Mouse (Mus musculus) T-helper 2 cell (primary cell): ENCODE measurements at regions not wholly inside any gene's neighbourhood (a gene's known extent, or its start where the extent isn't known, plus 50 kb on each side); places are given as distances from the start of the nearest gene placed in this dataset.

Source experiments
- in situ Hi-C: fragments of 300-600 bp; cut with MboI, MseI; formaldehyde crosslinking; loops from one replicate; pipeline ENCODE4 v1.15.1; 2025; ENCODE audit warnings: high pct_unique_total_duplicates

DNA sequence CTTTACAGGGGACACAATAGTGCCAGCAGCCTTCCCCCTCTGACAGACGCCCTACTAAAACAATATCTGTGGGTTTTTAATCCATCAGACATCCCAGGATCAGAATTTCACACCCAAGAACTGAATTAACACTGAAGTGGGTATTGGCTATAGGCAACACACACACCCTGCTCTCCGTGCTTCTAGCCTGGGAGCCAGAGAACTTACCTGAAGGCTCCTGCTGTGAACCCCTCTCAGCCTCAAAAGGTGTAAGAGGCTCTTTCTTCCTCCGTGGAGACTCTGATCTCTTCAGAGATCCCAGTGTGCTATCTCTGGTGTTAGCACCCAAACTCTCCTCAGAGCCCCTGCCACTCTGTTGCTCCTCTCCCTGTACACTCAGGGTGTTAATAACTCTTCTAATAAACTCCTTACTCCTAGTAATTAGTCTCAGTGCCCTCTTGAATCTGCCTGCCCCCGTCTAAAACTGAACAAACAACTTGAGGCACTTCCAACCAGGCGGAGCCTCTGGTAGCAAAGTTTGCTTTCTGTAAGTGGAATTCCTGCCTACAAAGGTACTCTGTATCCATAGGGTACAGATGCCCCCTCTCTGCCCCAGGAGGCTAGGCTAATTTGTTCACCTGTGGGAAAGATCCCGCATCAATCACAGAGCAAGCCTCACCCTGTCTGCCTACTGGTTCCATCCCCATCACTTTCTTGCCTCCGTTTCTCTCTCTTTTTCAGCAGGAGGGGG, 452.9 kb upstream of the Fam19a5 start:
- in situ Hi-C loops, result no loop called here

DNA sequence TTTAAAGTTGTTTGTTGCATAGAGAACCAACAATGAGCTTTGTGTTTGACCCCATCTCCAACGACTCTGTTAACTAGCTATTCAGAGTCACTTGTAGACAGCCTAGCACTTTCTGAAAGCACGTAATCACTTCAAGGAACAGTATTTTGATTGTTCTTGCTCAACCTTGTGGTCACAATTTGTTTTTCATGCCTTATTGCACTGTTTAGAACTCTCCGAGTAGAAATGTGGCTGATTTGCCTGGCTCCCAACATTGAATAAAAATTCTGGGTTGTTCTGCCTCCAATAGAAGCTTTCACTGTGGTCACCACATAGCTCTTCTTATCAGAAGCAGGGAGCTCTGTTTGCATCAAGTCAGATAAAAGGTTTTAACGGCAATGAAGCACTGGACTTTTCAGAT, 446.9 kb upstream of the Fam19a5 start:
- in situ Hi-C loops, result no loop called here

DNA sequence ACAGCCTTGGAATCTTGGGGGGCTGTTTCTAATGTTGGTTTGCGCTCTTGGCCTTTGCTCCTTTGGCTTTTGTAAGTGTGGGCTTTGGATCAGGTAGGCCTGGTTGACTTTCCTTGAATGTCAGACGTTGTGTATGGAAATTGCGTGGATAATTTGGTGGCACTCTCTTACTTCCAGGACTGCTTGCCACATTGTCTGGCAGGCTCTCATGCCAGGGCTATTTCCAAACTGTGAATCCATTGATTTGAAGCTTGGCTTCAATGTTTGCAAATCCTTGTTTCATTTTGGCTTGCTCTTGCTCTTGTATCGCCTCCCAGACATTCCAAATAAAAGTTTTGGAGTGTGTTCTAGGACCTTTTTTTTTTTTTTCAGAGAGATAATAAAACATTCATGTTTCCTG, 443.0 kb upstream of the Fam19a5 start:
- in situ Hi-C loops, result no loop called here

DNA sequence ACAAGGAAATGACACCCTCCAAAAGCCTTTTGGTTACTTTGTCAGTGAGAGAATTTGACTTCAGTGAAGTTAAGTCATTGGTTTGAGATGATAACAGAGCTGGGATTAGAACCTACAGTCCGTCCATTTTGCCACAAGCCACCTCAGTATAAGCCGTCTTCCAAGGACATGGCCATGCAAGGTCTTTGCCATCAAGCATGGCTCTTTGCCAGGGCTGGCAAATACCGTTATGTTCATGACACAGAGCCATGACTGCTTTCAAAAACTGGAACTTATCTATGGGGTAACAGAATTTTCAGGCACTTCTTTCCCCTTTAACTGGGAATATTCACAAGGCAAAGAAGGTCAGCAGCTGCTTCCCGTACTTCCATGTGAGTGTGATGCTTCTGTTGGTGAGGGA, 441.9 kb upstream of the Fam19a5 start:
- in situ Hi-C loops, result no loop called here

DNA sequence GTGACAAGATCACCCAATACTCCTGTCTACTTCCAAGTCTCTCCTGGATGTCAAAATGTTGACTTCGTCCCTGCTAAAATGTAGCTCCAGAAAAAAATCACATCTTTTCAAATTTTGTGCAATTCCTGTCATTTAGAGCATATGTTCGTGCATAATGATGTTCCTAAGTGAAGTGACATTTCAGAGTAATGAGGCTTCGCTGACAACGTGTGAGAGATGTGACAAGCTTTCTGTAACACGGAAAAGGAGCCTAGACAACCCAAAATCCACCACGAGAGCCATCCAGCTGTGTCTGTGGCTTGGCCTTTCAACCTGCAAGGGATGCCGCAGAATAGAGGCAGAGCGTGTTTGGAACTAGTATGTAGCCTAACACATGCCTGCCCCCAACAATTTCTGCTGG, 438.1 kb upstream of the Fam19a5 start:
- in situ Hi-C loops, result no loop called here

DNA sequence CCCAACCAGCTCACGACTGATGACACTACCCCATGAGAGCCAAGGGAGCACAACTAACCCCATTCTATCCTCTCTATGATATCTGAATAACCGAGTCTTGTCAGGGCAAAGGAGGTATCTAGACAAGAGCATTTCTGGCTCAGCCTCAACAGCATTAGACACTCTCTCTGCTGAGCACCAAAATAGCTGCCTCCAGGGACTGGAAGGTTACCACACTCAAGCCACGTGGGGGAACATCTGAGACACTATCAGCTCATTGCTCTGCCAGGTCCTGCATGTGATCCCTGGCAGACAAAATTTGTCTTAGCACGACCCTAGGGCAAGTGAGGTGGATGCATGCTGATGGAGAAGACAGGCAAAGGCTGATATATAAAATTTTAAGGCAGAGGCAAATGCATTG, 436.4 kb upstream of the Fam19a5 start:
- in situ Hi-C loops, result no loop called here

DNA sequence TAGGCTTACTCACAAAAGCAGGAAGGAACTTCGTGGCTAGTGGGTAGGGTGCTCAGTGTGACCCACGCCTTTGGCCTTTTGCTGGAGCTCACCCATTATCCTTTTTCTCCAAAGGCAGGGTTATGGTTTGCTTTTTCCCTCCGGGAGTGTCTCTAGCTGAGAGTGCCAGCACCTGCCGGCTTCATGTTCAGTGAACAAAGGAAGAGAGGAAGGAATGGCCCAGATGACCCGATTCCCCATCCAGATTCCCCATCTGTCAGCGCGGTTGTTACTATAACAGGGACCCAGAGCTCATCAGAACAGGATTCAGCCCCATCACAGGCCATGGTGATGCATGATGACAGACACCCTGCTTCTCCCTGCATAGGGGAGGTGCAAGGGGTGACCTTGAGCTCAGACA, 435.7 kb upstream of the Fam19a5 start:
- in situ Hi-C loops, result no loop called here

DNA sequence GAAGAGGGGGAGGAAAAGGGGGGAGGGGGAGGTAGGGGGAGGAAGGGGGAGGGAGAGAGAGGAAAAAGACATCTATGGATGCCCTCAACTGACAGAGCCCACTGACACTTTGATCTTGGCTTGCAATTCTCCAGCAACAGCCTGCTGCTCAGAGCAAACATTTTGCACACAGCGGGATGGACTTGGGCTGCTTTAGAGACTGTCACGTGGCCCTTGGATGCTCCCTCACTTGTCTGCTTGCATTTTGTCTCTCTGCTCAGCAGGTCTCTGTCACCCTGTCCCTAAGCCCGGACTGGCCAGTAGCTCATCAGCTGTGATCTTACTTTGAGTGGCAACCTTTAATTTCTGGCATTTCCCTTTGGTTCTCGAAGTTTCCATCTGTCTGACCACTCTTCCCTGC, 421.4 kb upstream of the Fam19a5 start:
- in situ Hi-C loops, result no loop called here

DNA sequence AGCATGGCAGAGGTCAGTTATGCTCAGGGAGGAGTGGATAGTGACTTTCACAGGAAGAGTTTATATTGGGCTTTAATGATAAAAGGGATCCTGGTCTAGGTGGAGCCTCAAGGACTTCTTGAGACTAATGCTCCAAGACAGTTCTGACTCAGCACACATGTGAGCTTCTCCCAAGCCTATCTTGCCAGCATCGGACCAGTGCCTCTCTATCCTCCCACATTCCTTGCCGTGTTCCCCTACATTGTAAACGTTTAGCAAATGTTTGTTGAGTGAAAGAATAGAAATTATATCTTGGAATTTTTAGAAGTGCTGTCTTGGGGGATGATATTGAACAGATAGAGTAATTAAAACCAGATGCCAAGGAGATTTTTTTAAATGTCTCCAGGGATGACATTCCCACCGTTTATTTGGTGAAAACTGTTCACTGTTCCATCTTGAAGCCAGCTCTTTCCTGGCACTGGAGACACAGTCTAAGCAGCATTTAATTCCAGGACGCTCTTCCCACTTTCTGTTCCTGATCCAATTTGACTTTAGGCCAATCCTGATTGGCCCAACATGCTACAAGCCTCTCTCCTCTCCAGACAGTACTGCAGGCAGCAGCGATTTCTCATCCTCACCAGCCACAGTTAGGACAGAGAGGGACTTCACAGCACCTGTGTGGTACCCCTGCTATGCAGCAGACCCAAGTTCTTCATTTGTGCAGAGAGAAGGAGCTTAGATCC, 418.5 kb upstream of the Fam19a5 start:
- in situ Hi-C loops, result no loop called here

DNA sequence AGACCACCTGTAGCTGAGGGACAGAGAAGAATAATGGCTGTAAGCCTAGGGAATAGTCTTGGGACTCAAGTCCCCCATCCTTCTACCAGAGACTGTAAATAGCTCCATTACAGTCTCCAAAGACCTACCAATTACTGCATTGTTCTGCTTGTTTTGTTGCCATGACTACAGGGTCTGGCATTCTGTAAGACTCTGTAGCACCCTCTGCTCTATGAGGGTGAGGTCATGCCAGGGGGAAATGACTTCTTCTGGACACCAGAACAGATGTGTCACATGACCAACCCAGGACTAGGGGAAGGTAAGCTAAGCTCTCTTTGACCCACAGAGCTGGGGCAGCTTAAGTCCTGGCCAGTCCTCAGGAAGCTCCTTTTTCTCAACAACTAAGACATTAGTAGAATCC, 405.2 kb upstream of the Fam19a5 start:
- in situ Hi-C loops, result no loop called here

DNA sequence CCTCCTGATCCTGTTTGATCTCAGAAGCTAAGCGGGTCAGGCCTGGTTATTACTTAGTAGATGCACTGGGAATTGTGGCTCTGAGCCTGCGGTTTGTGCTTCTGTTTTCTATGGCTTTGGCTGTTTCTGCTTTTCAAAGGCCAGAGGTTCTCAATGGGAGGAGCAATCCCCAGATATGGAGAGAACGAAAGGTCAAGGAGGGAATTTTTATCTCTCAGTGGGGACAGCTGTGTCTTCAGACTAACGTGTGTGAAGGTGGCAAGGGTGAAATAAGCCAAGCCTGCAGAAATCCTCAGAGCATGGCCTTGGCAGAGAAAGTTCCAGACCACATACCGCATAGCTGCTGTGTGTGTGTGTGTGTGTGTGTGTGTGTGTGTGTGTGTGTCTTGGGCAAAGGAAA, 375.0 kb upstream of the Fam19a5 start:
- in situ Hi-C loops, result no loop called here

DNA sequence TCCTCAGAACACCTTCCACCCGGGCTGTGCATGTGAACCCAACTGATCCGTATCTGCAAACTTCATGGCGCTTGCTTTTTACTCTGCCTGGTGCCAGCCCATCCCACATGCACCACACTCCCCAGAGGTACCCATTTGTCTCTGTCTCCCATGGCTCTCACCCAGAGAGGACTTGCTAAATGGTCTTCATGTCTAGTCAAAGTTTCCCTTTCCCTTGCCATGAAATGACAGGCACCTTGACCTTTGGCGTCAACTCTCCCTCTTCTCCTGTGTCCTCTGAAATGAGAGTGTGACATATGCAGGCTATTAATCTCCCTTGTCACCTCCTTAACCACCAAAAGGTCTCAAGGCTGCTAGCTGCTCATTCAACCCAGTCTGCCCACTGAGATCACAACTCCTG, 373.2 kb upstream of the Fam19a5 start:
- in situ Hi-C loops, result no loop called here

DNA sequence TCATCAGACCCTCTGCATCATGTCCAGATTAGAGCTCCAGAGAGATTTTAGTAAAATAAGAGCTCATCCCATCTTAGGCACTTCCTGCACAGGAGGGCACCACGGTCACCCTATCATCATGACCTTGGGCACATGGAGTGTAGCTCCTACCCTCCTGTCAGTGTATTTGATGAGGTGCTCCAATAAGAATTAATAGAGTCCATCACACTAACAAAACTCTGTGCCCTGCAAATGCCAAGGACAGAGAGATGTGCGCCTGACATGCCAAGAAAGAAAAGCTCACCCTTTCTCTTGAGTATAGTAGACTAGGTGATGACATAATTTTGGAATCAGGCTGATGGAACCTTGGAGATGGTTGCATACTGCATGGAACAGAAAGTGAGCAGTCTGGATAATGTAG, 371.0 kb upstream of the Fam19a5 start:
- in situ Hi-C loops, result no loop called here

DNA sequence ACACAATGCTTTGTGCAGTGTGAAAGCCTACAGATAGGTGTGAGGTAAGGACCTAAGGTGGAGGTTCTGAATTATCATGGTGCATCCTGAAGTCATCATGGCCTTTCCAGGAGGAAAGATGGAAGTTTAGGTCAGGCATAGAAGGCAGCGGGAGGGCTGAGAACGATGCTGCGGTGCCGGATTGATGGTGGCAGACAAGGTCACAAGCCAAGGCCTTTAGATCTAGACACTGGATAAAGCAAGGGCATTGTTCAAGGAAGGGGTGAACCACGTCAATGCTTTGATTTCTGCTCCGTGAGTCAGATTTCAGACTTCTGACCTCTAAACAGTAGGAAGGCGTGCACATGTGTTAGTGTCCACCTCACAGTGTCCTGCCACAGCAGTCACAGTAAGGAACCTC, 365.5 kb upstream of the Fam19a5 start:
- in situ Hi-C loops, result no loop called here

DNA sequence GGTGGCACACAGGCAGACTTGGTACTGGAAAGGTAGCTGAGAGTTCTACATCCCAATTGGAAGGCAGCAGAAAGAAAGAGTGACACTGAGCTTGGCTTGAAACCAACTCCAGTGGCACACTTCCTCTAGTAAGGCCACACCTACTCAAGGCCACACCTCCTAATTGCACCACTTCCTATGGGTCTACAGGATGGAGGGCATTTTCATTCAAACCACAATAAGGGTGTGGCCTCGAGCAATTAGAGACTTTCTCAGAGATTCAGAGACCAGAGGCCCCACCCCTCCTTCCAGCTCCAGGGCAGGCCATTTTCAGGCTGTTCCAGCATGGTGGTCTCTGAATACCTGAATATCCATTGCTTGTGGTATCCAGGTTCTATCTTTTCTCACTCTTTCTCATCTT, 363.3 kb upstream of the Fam19a5 start:
- in situ Hi-C loops, result no loop called here

DNA sequence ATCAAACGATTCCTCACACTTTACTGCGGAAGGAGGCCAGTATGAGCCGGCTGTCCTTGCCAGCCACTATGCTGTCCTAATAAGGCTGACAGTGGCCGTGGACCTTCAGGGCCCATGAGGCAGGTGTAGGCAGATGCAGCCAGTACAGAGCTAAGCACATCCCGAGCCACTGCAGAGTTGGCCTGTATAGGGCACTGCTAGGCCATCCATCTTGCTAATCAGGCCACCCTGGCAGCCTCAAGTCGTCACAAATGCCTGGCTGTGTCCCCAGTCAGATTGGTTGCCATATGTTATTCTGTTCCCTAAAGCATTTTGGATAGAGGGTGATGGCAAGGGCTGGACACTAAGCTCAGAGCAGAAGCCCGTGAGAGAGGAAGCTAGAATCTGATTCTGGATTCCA, 359.9 kb upstream of the Fam19a5 start:
- in situ Hi-C loops, result no loop called here

DNA sequence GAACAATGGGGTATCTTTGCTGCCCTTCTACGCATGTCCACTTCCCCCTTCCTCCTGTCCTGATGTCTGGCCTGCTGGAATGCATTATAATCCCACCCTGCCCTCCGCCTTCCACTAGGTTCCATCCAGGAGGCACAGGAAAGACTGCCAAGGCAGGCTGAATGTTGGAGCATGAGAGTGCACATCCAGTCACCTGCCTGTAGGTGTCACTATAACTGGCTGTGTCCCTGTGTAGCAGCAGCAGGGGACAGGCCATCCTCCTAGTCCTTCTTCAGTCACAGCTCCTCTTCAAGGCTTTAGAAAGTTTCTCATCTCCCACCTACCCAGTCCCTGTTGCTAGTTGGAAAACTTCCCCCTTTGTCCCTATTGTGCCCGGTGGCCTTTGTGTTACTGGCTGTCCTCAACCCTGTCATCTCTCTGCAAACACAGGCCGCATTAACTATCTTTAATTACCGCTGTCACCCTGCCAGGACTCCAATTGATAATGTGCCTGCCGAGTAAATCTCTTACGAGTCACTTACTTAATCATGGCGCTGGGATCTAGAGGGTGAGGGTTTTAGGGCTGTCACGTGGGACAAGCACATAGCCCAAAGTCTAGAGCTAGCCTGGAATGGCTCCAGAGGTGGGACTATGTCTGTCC, 355.2 kb upstream of the Fam19a5 start:
- in situ Hi-C loops, result no loop called here

DNA sequence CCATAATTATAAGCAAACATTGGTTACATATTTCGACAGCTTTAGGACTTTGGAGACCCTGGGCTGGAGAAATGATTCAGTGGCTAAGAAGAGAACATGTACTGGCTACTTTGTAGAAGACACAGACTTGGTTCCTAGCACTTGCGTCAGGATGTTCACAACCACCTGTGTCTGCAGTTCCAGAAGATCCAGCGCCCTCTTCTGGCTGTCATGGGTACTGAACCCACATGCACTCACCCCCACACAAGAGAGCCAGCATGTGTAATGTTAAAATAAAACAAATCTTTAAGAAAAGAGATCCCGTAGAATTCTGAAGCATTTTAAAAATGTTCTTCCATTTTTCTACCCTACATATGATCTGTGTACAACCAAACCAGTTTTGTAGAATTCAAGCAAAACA, 352.2 kb upstream of the Fam19a5 start:
- in situ Hi-C loops, result no loop called here

DNA sequence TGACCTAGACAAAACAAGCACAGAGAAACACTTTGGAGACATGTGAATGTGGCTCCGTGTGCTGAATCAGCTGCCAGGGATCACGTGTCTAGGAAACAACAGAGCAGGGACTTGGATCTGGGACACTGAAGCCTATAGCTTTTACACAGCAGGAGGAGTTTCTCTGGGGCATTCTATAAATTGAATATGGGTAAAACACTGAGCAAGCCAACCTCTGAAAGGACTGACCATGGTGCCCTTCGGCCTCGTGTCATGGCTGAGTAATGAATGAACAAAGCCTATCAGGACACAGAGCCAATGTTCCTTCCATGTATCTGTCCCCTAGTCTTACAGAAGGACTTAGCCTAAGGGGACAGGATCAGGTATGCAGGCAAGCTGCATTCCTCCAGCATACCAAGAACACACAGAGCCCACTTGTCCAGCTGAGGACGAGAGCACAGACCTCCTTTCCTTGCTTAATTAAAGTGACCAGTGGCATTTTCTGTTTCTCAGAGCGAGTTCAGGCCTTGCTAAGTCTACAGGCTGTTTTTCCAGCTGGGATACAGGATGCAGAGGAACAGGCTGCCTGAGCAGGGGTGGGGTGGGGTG, 347.7 kb upstream of the Fam19a5 start:
- in situ Hi-C loops, result no loop called here

DNA sequence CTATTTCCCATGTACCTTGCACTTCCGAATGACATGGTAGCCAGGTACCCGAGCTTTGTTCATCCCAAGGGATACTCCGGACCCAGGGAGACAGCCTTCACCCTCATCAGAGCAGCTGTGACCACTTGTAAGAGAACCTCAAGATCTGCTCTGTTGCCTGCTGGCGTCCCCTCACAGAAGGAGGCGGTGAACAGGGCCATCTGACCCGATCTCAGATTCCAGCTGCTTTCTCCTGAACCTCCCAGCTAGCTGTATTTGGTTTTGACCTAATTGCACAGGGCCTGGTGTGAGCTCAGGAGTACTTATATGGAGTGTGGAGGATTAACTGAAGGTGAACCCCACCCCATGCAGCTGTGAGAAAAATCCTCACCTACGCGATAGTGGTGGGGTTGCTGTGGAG, 344.5 kb upstream of the Fam19a5 start:
- in situ Hi-C loops, result no loop called here

DNA sequence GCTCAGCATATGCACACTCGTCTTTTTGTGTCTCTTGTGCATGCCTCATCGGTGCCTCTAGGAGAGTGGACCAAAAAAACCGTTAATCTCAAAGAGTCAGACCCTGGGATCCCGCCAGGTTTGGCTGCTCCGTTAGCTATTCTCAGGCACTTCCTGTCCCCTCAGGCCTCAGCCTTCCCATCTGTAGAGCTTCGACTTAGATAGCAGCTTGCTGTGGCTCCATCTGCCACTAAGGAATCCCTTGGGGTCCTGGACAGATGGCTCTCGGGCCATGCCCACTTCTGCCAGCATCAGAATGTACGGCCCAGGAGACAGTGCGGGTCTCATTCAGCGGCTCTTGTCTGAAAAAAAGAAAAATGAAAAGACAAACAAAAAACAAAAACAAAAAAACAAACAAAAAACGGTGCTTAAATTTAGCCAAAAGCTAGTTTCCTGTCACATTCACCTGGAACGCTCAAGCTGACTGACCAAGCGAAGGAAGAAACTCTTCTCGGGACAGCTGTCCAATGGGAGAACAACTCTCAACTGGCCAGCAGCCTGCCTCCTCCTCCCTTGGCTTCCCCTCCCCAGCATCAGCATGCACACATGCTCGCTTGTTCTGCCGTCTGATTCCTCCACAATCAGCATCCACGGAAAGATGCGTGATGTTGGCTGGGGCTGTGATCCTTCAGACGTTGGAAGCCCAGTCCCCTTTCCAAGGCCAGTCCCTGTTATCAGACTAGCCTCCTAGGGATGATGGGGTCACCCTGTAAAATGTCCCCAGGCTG, 343.6 kb upstream of the Fam19a5 start:
- in situ Hi-C loops, result no loop called here

DNA sequence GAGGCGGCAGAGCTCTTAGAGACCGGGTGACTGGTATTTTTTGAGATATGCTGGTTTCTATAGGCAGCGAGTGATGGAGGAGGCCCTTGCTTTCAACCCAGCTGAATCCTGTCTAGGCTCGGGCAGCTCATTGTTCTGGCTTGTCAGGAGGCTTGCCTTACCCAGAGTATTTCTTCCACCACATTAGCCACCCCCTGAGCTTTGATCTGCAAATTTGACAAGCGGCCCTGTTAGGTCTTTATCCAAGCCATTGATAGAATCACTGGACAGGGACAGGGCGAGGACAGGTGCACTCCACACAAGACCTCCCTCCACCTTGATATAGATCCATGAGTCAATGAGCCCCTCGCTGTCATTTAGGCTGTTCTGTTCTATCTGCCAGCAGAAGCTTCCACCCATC, 343.0 kb upstream of the Fam19a5 start:
- in situ Hi-C loops, result no loop called here
